Mouse (Mus musculus) MEL (cell line): ENCODE measurements at regions not wholly inside any gene's neighbourhood (a gene's known extent, or its start where the extent isn't known, plus 50 kb on each side); places are given as distances from the start of the nearest gene placed in this dataset.

Experiments used
- DNase-seq: peaks from one replicate; pipeline ENCODE4 v3.0.0; 2011; ENCODE audit warnings: low read depth, low spot score
- H3K27ac ChIP-seq: 2 replicates; pipeline ENCODE4 v1.5.1; 2012; ENCODE audit warnings: low read depth, mild to moderate bottlenecking, control low read depth, low read length, moderate library complexity; ENCODE audit not compliant: control insufficient read depth
- H3K27me3 ChIP-seq, 2 experiments: fragments of 150-350 bp in 1 of 2; sonication (generic) in 1 of 2; 2 replicates each; pipeline ENCODE4 v1.6.1; 2012; ENCODE audit warnings: low read length in 2 of 2, mild to moderate bottlenecking in 2 of 2, improper control_type of control experiment in 1 of 2, moderate library complexity in 1 of 2; ENCODE audit not compliant: insufficient read depth in 2 of 2, control insufficient read depth in 1 of 2
- H3K36me3 ChIP-seq, 2 experiments: 2 replicates each; pipeline ENCODE4 v1.6.1; 2012 to 2014; ENCODE audit warnings: low read length in 2 of 2, improper control_type of control experiment in 1 of 2, inconsistent platforms in 1 of 2, mild to moderate bottlenecking in 1 of 2; ENCODE audit not compliant: insufficient read depth in 2 of 2, control insufficient read depth in 1 of 2
- H3K4me1 ChIP-seq, 2 experiments: fragments of 150-350 bp in 1 of 2; sonication (generic) in 1 of 2; 2 replicates each; pipeline ENCODE4 v1.6.1; 2012; ENCODE audit warnings: low read length in 2 of 2, improper control_type of control experiment in 1 of 2, mild to moderate bottlenecking in 1 of 2; ENCODE audit not compliant: insufficient read depth in 2 of 2, control insufficient read depth in 1 of 2
- H3K4me3 ChIP-seq, 2 experiments: fragments of 150-350 bp in 1 of 2; sonication (generic) in 1 of 2; 2 replicates each; pipeline ENCODE4 v1.5.1; 2012; ENCODE audit warnings: low read depth in 2 of 2, low read length in 2 of 2, mild to moderate bottlenecking in 2 of 2, moderate library complexity in 2 of 2, control low read depth in 1 of 2, improper control_type of control experiment in 1 of 2; ENCODE audit not compliant: control insufficient read depth in 1 of 2, insufficient read depth in 1 of 2
- H3K79me2 ChIP-seq: 2 replicates; pipeline ENCODE4 v1.6.1; 2012; ENCODE audit warnings: mild to moderate bottlenecking, low read length, moderate library complexity; ENCODE audit not compliant: control insufficient read depth, poor library complexity, insufficient read depth
- H3K9ac ChIP-seq: 2 replicates; pipeline ENCODE4 v1.6.1; 2012; ENCODE audit warnings: low read depth, mild to moderate bottlenecking, control low read depth, low read length, moderate library complexity; ENCODE audit not compliant: control insufficient read depth, poor library complexity, severe bottlenecking
- H3K9me3 ChIP-seq: fragments of 150-350 bp; sonication (generic); replicated peaks from 2 replicates; pipeline ENCODE4 v1.6.1; 2012; ENCODE audit warnings: mild to moderate bottlenecking, low read length, improper control_type of control experiment, moderate library complexity; ENCODE audit not compliant: insufficient read depth
- BHLHE40 ChIP-seq: IDR thresholded peaks from 2 replicates; pipeline ENCODE4 v1.6.1; 2012; ENCODE audit warnings: low read depth, mild to moderate bottlenecking, inconsistent platforms, low read length, improper control_type of control experiment, borderline replicate concordance
- CHD1 ChIP-seq: IDR thresholded peaks from 2 replicates; pipeline ENCODE4 v1.6.1; 2012; ENCODE audit warnings: low read depth, mild to moderate bottlenecking, inconsistent platforms, low read length, improper control_type of control experiment
- E2F4 ChIP-seq: IDR thresholded peaks from 2 replicates; pipeline ENCODE4 v1.6.1; 2011; ENCODE audit warnings: low read depth, low read length, improper control_type of control experiment, borderline replicate concordance
- ETS1 ChIP-seq: IDR thresholded peaks from 2 replicates; pipeline ENCODE4 v1.6.1; 2012; ENCODE audit warnings: low read depth, mild to moderate bottlenecking, inconsistent platforms, low read length, improper control_type of control experiment, moderate library complexity
- GABPA ChIP-seq: IDR thresholded peaks from 2 replicates; pipeline ENCODE4 v1.6.1; 2012; ENCODE audit warnings: low read depth, mild to moderate bottlenecking, inconsistent platforms, low read length, improper control_type of control experiment, moderate library complexity
- GATA1 ChIP-seq: IDR thresholded peaks from 2 replicates; pipeline ENCODE4 v1.6.1; 2011; ENCODE audit warnings: low read depth, low read length, improper control_type of control experiment
- HCFC1 ChIP-seq: IDR thresholded peaks from 2 replicates; pipeline ENCODE4 v1.6.1; 2012; ENCODE audit warnings: low read depth, mild to moderate bottlenecking, inconsistent platforms, low read length, improper control_type of control experiment, moderate library complexity
- KAT2A ChIP-seq: conservative IDR thresholded peaks from 2 replicates; pipeline ENCODE4 v1.6.1; 2012; ENCODE audit warnings: low read depth, low read length, improper control_type of control experiment, inconsistent platforms
- MAZ ChIP-seq: IDR thresholded peaks from 2 replicates; pipeline ENCODE4 v1.6.1; 2012; ENCODE audit warnings: low read depth, mild to moderate bottlenecking, inconsistent platforms, low read length, improper control_type of control experiment
- MEF2A ChIP-seq: IDR thresholded peaks from 2 replicates; pipeline ENCODE4 v1.6.1; 2014; ENCODE audit warnings: low read depth, mild to moderate bottlenecking, inconsistent platforms, low read length, improper control_type of control experiment; ENCODE audit not compliant: poor library complexity, insufficient replicate concordance, severe bottlenecking; ENCODE audit errors: extremely low read depth
- MYC ChIP-seq: IDR thresholded peaks from 2 replicates; pipeline ENCODE4 v1.6.1; 2011; ENCODE audit warnings: low read depth, mild to moderate bottlenecking, low read length, improper control_type of control experiment, moderate library complexity
- POLR2A ChIP-seq, 2 experiments: IDR thresholded peaks; 2 replicates each; pipeline ENCODE4 v1.6.1; 2011 to 2012; ENCODE audit warnings: low read length in 2 of 2, mild to moderate bottlenecking in 2 of 2, control low read depth in 1 of 2, improper control_type of control experiment in 1 of 2, low read depth in 1 of 2, moderate library complexity in 1 of 2; ENCODE audit not compliant: control insufficient read depth in 1 of 2, insufficient read depth in 1 of 2, poor library complexity in 1 of 2
- POLR2AphosphoS2 ChIP-seq: IDR thresholded peaks from 2 replicates; pipeline ENCODE4 v1.6.1; 2011; ENCODE audit warnings: low read length, improper control_type of control experiment
- POLR2AphosphoS5 ChIP-seq: IDR thresholded peaks from 2 replicates; pipeline ENCODE4 v1.6.1; 2012; ENCODE audit warnings: low read depth, borderline replicate concordance, mild to moderate bottlenecking, inconsistent platforms, low read length, moderate library complexity, mixed read lengths
- RAD21 ChIP-seq: IDR thresholded peaks from 2 replicates; pipeline ENCODE4 v1.6.1; 2011; ENCODE audit warnings: mild to moderate bottlenecking, low read depth, low read length, improper control_type of control experiment
- RCOR1 ChIP-seq: IDR thresholded peaks from 2 replicates; pipeline ENCODE4 v1.6.1; 2012; ENCODE audit warnings: low read depth, mild to moderate bottlenecking, inconsistent platforms, low read length, improper control_type of control experiment
- TAL1 ChIP-seq: IDR thresholded peaks from 2 replicates; pipeline ENCODE4 v1.6.1; 2012; ENCODE audit warnings: mild to moderate bottlenecking, inconsistent platforms, low read length, moderate library complexity, mixed read lengths
- USF1 ChIP-seq: IDR thresholded peaks from 2 replicates; pipeline ENCODE4 v1.6.1; 2014; ENCODE audit warnings: low read depth, mild to moderate bottlenecking, inconsistent platforms, low read length, improper control_type of control experiment, moderate library complexity
- USF2 ChIP-seq, 2 experiments: IDR thresholded peaks; 2 replicates each; pipeline ENCODE4 v1.6.1; 2011 to 2012; ENCODE audit warnings: improper control_type of control experiment in 2 of 2, low read length in 2 of 2, borderline replicate concordance in 1 of 2, inconsistent platforms in 1 of 2, low read depth in 1 of 2, mild to moderate bottlenecking in 1 of 2; ENCODE audit not compliant: insufficient read depth in 1 of 2
- ZKSCAN1 ChIP-seq: IDR thresholded peaks from 2 replicates; pipeline ENCODE4 v1.6.1; 2012; ENCODE audit warnings: low read depth, mild to moderate bottlenecking, inconsistent platforms, low read length, improper control_type of control experiment, moderate library complexity

DNA sequence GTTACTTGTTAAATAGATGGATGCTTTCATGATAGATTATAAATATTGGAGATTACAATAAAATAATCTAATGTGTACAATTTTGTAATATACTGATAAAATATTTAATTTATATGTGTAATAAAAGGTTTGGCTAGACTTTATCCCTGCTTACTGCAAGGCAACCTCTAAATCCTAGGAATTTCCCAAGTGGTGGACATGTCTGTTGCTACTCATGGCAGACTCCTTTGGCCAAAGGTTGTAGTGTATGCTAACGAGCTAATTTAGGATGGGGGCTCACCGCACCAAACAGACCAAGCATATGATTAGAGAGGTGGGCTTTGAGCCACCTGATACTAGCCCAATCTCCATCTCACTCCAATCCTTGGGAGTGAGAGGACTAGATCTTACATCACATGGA, 102.4 kb downstream of the Qpct start:
- no peak overlapping the region for H3K9ac ChIP-seq
- no peak overlapping the region for H3K27ac ChIP-seq
- no peaks in the 10 kb centered on the region for H3K36me3 ChIP-seq
- DNase-seq, result no peak
- 0 out of 4 replicates have a peak, but pooled peaks cover 0 to 2% of the 10 kb centered on the region in 2 experiments for H3K27me3 ChIP-seq
- TF ChIP-seq BHLHE40, result no peak
- no peak for TF ChIP-seq GATA1
- TF ChIP-seq TAL1, result no peak
- TF ChIP-seq RAD21, result no peak
- TF ChIP-seq POLR2AphosphoS5, result no peak
- TF ChIP-seq MEF2A, result no peak
- no peak for TF ChIP-seq HCFC1
- TF ChIP-seq MAZ, result no peak
- no peak for TF ChIP-seq GABPA
- TF ChIP-seq ETS1, result no peak
- no peak for TF ChIP-seq USF1
- no peak for TF ChIP-seq POLR2AphosphoS2
- TF ChIP-seq KAT2A, result no peak
- TF ChIP-seq USF2 (IDR thresholded peaks at IDR 0.05; ENCODE audit: borderline replicate concordance in 1 of 2, insufficient read depth in 1 of 2, low read depth in 1 of 2, low read length in 2 of 2), result no peak
- no peak for TF ChIP-seq CHD1
- TF ChIP-seq E2F4, result no peak
- H3K79me2 ChIP-seq, result no peaks in the 10 kb centered on the region
- no peaks in the 10 kb centered on the region for H3K9me3 ChIP-seq
- H3K4me3 ChIP-seq, result no peak overlapping the region
- no peaks in the 10 kb centered on the region for H3K4me1 ChIP-seq

DNA sequence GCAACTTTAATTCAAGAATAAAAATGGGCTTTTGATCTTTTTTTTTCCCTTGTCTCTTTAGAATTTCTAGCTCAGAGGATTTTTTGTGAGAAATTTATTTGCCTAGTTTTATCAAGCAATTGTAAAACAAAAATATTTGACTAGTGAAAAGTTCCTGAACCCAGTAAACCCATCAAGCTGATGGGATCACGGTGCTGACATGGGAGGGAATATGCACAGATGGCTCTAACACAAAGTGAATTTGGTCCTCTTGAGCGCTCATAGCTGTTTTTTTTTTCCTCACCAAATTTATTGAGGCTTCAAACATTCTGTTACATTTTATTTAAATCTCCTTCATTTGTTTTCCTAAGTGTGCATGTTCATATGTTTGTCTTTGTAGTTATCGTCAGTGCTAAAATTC, 101.1 kb downstream of the Qpct start:
- Histone ChIP-seq H3K27ac (no peak overlapping the region), H3K4me1 (no peaks in the 10 kb centered on the region), H3K79me2 (no peaks in the 10 kb centered on the region), H3K36me3 (no peaks in the 10 kb centered on the region), H3K27me3 (0 out of 4 replicates have a peak, but pooled peaks cover 0 to under 1% of the 10 kb centered on the region in 2 experiments), H3K9ac (no peak overlapping the region), H3K9me3 (no peaks in the 10 kb centered on the region), H3K4me3 (no peak overlapping the region)
- no peak for TF ChIP-seq MYC
- no peak for TF ChIP-seq RCOR1
- TF ChIP-seq ZKSCAN1, result no peak
- TF ChIP-seq POLR2A (IDR thresholded peaks at IDR 0.05; ENCODE audit: control insufficient read depth in 1 of 2, insufficient read depth in 1 of 2, low read depth in 1 of 2, low read length in 2 of 2, poor library complexity in 1 of 2), result no peak
- DNase-seq, result no peak
